Mouse (Mus musculus) liver, adult 2 months (tissue): ENCODE results near the gene Dlat. TPM values are rescaled to one million over a fixed set of nuclear protein-coding genes. Genes with fewer than 3 reads are reported as not detected.
A peak's percentile ranks its signal among the peaks of the same experiment; 100 is the strongest.
"Not testable (repeated sequence)": the region's sequence is repeated elsewhere in the genome, so short reads cannot be mapped to it uniquely, and the experiment has no call there.

ENCODE experiments used
- DNase-seq: peaks from one replicate; pipeline ENCODE4 v3.0.0-alpha.2; 2011; ENCODE audit warnings: low read depth, low spot score; ENCODE audit errors: extremely low read depth
- H3K27ac ChIP-seq: fragments of 200-500 bp; replicated peaks from 2 replicates; pipeline ENCODE4 v1.5.1; 2012; ENCODE audit warnings: low read depth, mild to moderate bottlenecking, control low read depth, inconsistent platforms, low read length; ENCODE audit not compliant: insufficient read depth
- H3K27me3 ChIP-seq: fragments of 200-500 bp; 2 replicates; pipeline ENCODE4 v1.6.1; 2012; ENCODE audit warnings: mild to moderate bottlenecking, moderate library complexity, low read length, inconsistent platforms; ENCODE audit not compliant: control insufficient read depth, insufficient read depth
- H3K36me3 ChIP-seq: fragments of 200-500 bp; 2 replicates; pipeline ENCODE4 v1.6.1; 2012; ENCODE audit warnings: low read length, inconsistent platforms; ENCODE audit not compliant: control insufficient read depth, insufficient read depth
- H3K4me1 ChIP-seq: fragments of 200-500 bp; 2 replicates; pipeline ENCODE4 v1.6.1; 2011; ENCODE audit warnings: low read length; ENCODE audit not compliant: control insufficient read depth, insufficient read depth
- H3K4me3 ChIP-seq: fragments of 200-500 bp; 2 replicates; pipeline ENCODE4 v1.5.1; 2011; ENCODE audit warnings: low read depth, mild to moderate bottlenecking, control low read depth, low read length, moderate library complexity; ENCODE audit not compliant: insufficient read depth
- H3K79me2 ChIP-seq: fragments of 200-500 bp; 2 replicates; pipeline ENCODE4 v1.6.1; 2012; ENCODE audit warnings: inconsistent platforms, mild to moderate bottlenecking, low read length, moderate library complexity; ENCODE audit not compliant: control insufficient read depth, insufficient read depth
- H3K9ac ChIP-seq: fragments of 200-500 bp; 2 replicates; pipeline ENCODE4 v1.6.1; 2012; ENCODE audit warnings: low read depth, mild to moderate bottlenecking, control low read depth, inconsistent platforms, low read length
- CTCF ChIP-seq: fragments of 200-500 bp; IDR thresholded peaks from 2 replicates; pipeline ENCODE4 v1.5.1; 2011; ENCODE audit warnings: low read depth, low read length, control low read depth
- POLR2A ChIP-seq: fragments of 200-500 bp; IDR thresholded peaks from 2 replicates; pipeline ENCODE4 v1.6.1; 2011; ENCODE audit warnings: low read length, control low read depth; ENCODE audit not compliant: insufficient read depth; ENCODE audit errors: extremely low read depth
- WGBS: fragments of 180-500 bp; shearing (Covaris S2); methylation state at CpG from one replicate; pipeline ENCODE4 v1.1.7; 2018; 5-methylcytosine and 5-hydroxymethylcytosine counted together
- polyA plus RNA-seq: library from polyadenylated mRNA; depleted of rRNA; stranded (reverse); fragments of >200 nt; gene quantifications from 2 replicates; pipeline ENCODE4 v1.2.3, GENCODE M21; 2012
- total RNA-seq: library from RNA; depleted of rRNA; stranded (reverse); fragments of >200 nt; gene quantifications from 2 replicates; pipeline ENCODE4 v1.2.3, GENCODE M21; 2014

Dlat gene
- total and polyA plus RNA-seq, 2 experiments, result 25.5 to 39.5 TPM

DNA sequence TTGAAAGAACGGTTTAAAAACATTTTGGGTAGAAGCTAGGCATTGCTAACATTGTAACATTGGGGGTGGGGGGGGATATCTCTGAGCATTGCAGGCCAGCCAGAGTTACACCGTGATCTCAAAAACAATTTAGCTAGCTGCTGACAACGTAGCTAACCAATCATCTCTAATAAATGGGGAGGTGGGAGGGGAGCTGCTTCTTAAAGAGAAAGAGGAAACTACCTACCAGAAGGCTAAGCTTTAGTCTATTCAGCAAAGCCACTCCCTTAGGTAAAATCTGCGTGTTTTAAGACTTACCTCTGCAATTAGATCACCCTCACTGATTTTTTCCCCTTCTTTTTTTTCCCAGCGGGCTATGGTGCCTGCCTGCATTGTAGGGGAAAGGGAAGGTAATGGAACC lies 1.2 kb downstream of the Dlat start:
- peak overlapping the region; percentile 99; the same call in 1 of the 2 replicates for H3K9ac ChIP-seq
- peaks cover 7% of the 10 kb centered on the region; the same call in 1 of the 2 replicates for H3K4me1 ChIP-seq
- peak overlapping the region; percentile 100 for H3K4me3 ChIP-seq
- 16% methylated on average over 5 of the region's 5 CpGs for WGBS
- H3K36me3 ChIP-seq, result peaks cover 12% of the 10 kb centered on the region
- peaks cover 12% of the 10 kb centered on the region; the same call in 1 of the 2 replicates for H3K79me2 ChIP-seq
- DNase-seq, result peak; percentile 49
- H3K27ac ChIP-seq, result no peak overlapping the region
- no peaks in the 10 kb centered on the region for H3K27me3 ChIP-seq
- TF ChIP-seq CTCF, result no peak

DNA sequence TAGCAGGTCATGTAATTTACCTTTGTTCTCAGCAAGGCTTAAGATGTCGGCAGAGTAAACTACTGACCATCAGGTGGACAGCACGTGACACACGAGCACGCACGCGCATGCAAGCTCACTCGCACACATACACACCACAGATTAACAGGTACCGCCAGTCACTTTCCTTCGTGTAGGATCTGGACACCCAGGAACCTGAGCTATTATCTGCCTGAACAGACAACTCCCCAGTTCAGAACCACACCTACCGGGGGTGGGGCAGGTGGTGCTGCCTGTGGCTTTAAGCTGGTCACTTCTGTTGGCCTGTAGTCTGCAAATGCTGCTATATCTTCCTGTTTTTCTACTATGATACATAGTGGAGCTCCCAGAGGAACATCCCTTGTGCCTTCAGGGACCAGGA lies 9.1 kb downstream of the Dlat start:
- no peak overlapping the region for H3K4me3 ChIP-seq
- no peak overlapping the region for H3K27ac ChIP-seq
- H3K79me2 ChIP-seq, result no peaks in the 10 kb centered on the region
- H3K4me1 ChIP-seq, result no peaks in the 10 kb centered on the region
- no peak for TF ChIP-seq CTCF
- no peak for TF ChIP-seq POLR2A
- no peak for DNase-seq
- WGBS, result 96% methylated on average over 10 of the region's 10 CpGs
- H3K9ac ChIP-seq, result no peak overlapping the region
- peaks cover 59% of the 10 kb centered on the region for H3K36me3 ChIP-seq
- H3K27me3 ChIP-seq, result no peaks in the 10 kb centered on the region

DNA sequence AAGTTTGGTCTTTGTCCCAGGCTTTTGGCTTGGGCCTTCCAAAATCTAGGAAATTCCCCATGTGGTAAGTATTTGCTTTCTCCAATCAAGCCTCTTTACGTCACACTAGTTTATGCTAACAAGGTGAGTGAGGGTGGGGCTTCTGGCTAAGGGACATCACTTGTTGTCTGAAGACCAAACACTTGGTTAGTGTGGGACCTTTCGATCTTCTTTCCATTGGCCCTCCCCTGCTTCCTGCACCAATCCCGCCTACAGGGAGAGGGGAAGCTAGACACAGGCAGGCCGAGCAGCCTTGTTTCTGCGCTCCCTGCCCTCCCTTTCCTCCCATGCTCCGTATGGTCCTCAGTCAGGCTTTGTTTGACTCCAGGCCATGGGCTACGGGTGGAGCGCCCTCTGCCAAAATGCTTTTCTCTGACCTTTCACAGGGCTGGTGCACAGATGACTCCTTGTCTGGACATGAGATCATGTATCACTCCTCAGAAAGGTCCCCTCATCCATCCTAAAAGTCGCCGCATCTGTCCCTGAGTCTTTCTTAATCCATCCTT lies 12.7 kb downstream of the Dlat start:
- Histone ChIP-seq H3K27me3 (no peaks in the 10 kb centered on the region), H3K36me3 (peaks cover 70% of the 10 kb centered on the region), H3K27ac (no peak overlapping the region), H3K9ac (no peak overlapping the region), H3K4me1 (no peaks in the 10 kb centered on the region), H3K79me2 (no peaks in the 10 kb centered on the region), H3K4me3 (no peak overlapping the region)
- no peak for DNase-seq
- TF ChIP-seq CTCF (no peak), POLR2A (no peak)
- WGBS, result 88% methylated on average over 10 of the region's 10 CpGs

GRCm38 (mm10) chr9:50634270-50634669 lies 25.3 kb downstream of the Dlat start:
- WGBS, result 94% methylated on average over 11 of the region's 11 CpGs
- H3K79me2 ChIP-seq, result no peaks in the 10 kb centered on the region
- H3K36me3 ChIP-seq, result peaks cover 31% of the 10 kb centered on the region
- no peaks in the 10 kb centered on the region for H3K27me3 ChIP-seq
- no peak for DNase-seq
- TF ChIP-seq CTCF, result no peak
- no peak for TF ChIP-seq POLR2A
- no peak overlapping the region for H3K27ac ChIP-seq
- H3K9ac ChIP-seq, result no peak overlapping the region
- no peak overlapping the region for H3K4me3 ChIP-seq
- H3K4me1 ChIP-seq, result no peaks in the 10 kb centered on the region

DNA sequence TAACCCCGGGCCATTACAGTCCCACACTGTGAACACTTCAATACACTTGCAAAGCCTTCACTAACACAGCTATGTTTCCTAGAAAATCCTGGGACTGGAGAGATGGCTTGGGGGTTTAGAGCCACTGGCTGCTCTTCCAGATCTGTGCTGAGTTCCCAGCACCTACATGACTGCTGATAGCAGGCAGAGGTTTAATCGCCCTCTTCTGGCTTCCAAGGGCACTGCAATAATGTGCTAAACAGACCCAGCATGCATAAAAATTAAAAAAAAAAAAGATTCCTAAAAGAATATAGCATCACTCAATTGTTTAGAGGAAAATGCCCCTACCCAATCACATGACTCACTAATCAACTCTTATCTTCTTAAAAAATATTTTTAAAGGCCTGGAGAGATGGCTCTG lies 26.5 kb downstream of the Dlat start:
- Histone ChIP-seq H3K4me1 (no peaks in the 10 kb centered on the region), H3K9ac (no peak overlapping the region), H3K4me3 (no peak overlapping the region), H3K36me3 (peaks cover 24% of the 10 kb centered on the region), H3K79me2 (no peaks in the 10 kb centered on the region), H3K27me3 (no peaks in the 10 kb centered on the region), H3K27ac (no peak overlapping the region)
- TF ChIP-seq POLR2A (no peak), CTCF (peak; percentile 45)
- no peak for DNase-seq
- WGBS, result 58% methylated on average over 2 of the region's 2 CpGs

DNA sequence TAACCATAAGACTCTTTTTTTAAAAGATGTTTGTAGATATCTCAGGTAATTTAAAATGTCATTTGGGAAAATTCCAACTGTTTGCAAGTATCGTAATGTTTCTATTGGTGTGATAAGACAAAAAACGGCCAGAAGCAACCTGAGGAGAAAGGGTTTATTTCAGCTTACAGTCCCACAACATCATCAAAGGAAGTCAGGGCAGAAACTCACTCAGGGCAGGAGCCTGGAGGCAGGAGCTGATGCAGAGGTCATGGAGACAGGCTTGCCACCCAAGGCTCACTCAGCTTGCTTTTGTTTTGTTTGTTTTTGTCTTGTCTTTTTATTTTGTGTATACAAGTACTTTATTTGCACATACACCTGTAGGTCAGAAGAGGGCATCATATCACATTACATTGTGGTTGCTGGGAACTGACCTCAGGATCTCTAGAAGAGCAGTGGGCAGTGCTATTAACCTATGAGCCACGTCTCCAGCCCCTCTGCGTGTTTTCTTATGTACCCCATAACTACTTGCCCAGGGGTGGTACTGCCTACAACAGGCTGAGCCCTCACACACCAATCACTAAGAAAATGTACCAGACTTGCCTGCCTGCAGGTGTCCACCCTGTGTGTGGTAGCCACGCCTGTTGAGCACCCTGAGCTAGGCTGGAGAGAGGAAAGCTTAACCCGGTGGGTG lies 27.4 kb downstream of the Dlat start:
- TF ChIP-seq POLR2A (no peak), CTCF (no peak)
- H3K4me1 ChIP-seq, result no peaks in the 10 kb centered on the region
- H3K27me3 ChIP-seq, result no peaks in the 10 kb centered on the region
- peak; percentile 26 for DNase-seq
- H3K36me3 ChIP-seq, result peaks cover 20% of the 10 kb centered on the region
- 87% methylated on average over 6 of the region's 6 CpGs for WGBS
- H3K79me2 ChIP-seq, result no peaks in the 10 kb centered on the region
- H3K27ac ChIP-seq, result no peak overlapping the region
- H3K4me3 ChIP-seq, result no peak overlapping the region
- H3K9ac ChIP-seq, result no peak overlapping the region

DNA sequence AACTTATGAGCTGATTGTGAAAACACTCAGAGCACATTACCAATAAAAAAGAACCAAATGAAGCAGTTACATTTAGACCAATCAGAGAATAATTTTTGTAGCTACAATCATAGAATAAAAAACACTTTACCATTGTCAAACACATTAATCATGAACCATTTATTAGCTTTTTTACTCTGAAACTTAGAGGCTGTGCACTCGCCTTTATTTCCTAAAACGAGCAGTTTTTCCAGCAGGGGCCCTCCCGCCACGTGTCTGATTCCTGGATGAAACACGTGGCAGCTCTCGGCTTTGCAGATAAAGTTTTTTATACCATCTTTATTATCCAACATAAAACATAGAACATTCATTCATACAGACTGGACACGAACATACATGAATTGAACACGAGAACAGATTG lies 28.7 kb downstream of the Dlat start:
- WGBS, result 93% methylated on average over 6 of the region's 8 CpGs
- DNase-seq, H3K4me1 ChIP-seq, H3K27me3 ChIP-seq, H3K4me3 ChIP-seq, H3K9ac ChIP-seq, H3K27ac ChIP-seq, H3K79me2 ChIP-seq: not testable (repeated sequence)
- peaks cover 11% of the 10 kb centered on the region for H3K36me3 ChIP-seq
